Mouse (Mus musculus) R1 (cell line): ENCODE measurements around the gene Rab14.

Source experiments
- DNase-seq: peaks from one replicate; pipeline ENCODE4 v3.0.0-alpha.2; 2018; ENCODE audit warnings: low read depth, low spot score

Gene Rab14

GRCm38 (mm10) chr2:35199971-35200897 lies 686 bp downstream of the Rab14 start:
- peak; percentile 68 for DNase-seq

GRCm38 (mm10) chr2:35199541-35199940 lies 1.4 kb downstream of the Rab14 start:
- DNase-seq = no peak

GRCm38 (mm10) chr2:35195626-35196544 lies 5.0 kb downstream of the Rab14 start:
- no peak for DNase-seq

DNA sequence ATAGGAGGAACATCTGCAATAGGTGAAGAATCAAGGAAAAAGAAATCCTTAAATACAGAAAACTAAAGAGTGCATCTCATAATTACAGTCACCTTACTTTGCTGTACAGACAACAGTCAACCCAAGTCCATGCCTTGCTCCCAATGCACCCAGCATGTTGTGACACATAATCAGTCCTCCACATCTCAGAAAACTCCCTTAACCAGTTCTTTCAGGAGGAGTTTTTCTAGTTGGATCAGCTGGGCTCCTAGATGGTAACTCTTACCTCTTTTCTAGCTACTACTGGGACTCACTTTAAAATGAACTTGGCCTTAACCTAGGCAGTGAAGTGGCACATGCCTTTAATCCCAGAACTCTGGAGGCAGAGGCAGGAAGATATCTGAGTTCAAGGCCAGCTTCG lies 6.9 kb downstream of the Rab14 start:
- DNase-seq = no peak

GRCm38 (mm10) chr2:35188929-35189328 lies 12.0 kb downstream of the Rab14 start:
- DNase-seq = no peak

- DNase-seq = no peak
These were observed 17.7 kb downstream of the Rab14 start for GRCm38 (mm10) chr2:35183115-35183673.

GRCm38 (mm10) chr2:35178153-35178552 lies 22.8 kb downstream of the Rab14 start:
- DNase-seq = no peak

DNA sequence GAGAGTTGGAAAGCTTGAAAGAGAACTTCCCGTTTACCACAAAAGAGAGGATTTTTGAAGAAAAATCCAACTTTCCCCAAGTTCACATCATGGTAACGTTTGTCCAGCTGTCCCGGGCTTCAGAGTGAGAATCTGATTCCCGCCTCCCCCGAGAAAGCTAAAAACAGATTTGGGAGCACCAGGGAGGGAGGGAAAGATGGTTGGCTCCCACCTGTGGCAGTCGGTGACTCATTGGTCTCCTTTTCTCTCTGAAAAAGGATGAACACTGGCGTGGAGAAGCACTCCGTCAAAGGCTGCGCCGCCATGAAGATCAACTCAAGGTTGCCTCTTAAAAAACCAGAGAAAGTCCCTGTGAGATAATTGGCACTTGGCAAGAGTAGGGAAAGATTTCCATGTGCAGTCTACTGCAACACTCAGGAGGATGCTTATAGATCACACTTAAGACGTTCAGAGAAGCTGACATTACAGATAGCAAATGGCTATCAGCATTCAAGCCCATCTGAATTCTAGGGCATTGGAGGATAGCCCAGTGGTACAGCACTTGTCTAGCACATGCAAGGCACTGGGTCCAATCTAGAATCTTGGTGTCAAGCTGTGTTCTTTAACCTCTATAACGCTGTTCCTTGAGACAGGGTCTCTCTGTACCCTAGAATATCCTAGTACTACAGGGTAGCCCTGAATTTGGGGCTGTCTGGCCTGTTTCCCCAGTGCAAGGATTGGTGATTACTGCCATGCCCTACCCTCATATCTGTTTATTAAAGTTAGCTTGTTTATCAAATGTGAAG lies 25.4 kb downstream of the Rab14 start:
- no peak for DNase-seq

GRCm38 (mm10) chr2:35174100-35174499 lies 26.8 kb downstream of the Rab14 start:
- DNase-seq = peak; percentile 11

DNA sequence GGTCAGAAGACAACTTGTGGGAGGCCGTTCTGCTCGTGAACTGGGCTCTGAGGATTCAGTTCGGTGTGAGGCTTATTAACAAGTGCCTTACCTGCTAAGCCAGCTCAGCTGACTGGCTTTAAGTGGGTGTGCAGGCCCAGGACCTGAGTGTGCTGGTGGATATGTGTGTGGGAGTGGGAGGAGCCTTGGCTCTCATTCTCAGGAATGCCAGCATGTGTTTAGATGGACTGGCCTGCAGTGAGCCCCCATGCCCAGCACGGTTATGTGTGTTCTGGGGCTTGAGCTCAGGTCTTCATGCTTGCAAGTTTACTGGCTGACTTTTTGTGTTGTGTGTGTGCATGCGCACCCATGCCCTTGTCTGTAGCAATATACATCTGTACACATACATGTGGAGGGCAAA lies 27.3 kb downstream of the Rab14 start:
- DNase-seq = no peak

DNA sequence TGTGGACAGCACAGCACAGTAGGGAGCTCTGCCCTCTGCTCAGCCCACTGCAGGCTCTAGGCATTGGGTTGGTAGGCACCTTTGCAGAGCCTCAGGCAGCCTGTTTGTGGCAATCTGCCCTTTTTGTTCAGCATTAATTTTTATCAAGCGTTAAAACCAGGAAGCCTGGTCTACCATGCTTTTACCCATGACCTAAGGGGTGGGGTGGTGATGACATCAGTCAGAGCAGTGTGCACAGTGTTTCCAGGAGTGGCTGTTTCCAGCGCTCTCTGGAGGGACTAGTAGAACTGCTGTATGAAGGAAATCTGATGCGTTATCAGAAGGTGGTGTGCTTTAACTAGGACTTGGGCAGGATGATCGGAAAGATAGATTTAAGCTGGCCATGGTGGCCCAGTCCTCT lies 28.7 kb downstream of the Rab14 start:
- DNase-seq = no peak

- no peak for DNase-seq
These were observed 29.5 kb downstream of the Rab14 start for GRCm38 (mm10) chr2:35171341-35171861.

DNA sequence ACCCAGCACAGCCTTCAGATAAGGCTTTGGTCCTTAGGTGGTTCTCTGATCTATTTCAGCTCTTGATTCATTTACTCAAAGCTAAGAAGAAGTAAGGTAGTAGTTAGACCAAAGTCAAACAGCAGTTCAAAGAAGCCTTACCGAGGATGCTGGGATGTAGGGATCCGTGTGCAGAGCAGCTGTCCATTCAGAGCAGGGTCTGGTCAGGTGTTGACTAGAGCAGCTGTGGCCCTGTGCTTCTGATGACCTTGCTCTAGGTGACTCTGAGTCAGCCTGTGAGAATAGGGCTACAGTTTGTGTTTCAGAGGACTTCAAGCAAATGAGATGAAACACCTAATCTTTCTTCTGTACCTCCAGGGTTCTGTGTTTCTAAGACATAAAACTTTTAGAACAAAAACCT lies 31.5 kb downstream of the Rab14 start:
- DNase-seq = no peak

GRCm38 (mm10) chr2:35166816-35167215 lies 34.1 kb downstream of the Rab14 start:
- DNase-seq = no peak

DNA sequence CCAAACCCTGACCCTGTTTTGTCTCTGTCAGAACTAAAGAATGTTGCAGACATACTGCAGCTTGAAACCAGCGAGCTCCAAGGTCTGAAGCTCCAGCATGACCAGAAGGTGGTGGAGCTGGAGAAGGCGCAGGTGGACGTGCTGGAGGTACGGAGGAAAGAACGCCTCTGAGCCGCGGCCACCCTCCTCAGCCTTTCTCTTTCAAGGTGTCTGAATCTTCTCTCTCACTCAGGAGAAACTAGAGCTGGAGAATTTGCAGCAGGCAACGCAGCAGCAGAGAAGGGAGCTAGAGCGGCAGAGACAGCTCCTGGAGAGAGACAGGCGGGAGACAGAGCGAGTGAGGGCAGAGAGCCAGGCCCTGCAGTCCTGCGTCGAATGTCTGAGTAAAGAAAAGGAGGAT lies 35.5 kb downstream of the Rab14 start:
- no peak for DNase-seq

DNA sequence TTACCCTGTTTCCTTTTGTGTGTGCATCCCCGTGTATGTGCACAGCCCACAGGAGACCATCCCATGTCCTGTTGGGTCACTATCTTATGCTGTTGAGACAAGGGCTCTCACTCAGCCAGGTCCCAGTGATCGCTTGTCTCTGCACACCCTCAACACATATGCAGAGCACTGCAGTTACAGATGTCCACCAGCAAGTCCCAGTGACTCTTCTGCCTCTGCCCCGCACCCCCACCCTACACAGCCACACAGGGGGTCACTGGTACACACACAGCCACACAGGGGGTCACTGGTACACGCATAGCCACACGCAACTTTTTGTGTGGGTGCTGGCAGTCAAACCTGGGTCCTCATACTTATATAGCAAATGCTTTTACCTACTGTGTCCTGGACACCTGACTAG lies 37.5 kb downstream of the Rab14 start:
- DNase-seq = no peak

- DNase-seq = no peak
These were observed 39.0 kb downstream of the Rab14 start for GRCm38 (mm10) chr2:35161846-35162488.

DNA sequence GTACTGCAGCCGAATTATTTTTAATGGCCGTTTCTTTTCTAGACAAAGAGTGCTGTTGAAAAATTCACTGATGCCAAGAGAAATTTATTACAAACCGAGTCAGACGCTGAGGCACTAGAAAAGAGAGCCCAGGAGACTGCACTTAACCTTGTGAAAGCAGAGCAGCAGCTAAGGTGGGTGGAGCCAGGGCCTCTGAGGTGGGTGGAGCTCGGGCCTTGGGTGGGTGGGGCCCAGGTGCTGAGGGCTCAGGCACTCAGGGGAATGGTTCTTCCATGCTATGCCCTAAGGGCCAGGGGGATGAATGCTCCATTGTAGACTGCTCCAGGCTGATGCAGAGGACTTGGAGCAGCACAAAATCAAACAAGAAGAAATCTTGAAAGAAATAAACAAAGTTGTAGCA lies 40.7 kb downstream of the Rab14 start:
- DNase-seq = peak; percentile 69

DNA sequence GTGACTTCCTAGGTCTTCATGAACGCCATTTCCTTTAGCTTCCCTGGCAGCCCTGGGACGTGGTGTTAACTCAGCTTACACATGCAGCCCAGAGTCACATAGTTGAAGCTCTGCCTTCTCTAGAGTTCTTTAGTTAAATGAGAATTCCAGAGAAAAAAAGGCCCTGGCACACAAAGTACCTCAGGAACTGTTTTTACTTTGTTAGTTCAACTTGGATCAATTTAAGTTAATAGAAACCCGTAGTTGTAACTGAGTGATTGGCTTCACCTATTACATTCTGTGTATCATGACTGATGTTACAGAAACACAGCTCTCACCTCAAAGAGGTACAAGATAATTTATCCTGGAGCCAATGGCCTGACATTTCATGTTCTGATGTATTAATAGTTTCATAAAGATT lies 42.6 kb downstream of the Rab14 start:
- no peak for DNase-seq

DNA sequence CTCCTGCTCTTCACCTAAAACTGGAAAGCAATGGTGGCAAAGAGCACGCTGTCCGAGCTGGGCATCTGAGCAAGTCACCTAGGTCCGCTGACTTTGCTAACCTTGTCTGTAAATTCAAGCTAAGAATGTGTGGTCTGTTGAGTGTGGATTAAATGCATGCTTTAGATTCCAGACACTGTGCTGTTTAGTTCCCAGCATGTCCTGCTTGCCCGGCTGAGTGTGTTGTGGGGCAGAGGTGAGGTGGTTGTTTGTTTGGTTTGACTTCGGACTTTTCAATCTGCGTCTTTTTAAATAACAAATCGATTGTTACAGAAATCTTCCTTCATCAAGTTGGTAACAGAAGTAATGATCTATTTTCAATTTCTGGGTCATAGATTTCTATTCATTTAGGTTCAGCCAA lies 43.1 kb downstream of the Rab14 start:
- DNase-seq = no peak

GRCm38 (mm10) chr2:35156985-35157384 lies 43.9 kb downstream of the Rab14 start:
- no peak for DNase-seq
